Mouse (Mus musculus) intestine, embryonic 16.5 days (tissue): ENCODE measurements around the gene Opa3. TPM values are rescaled to one million over a fixed set of nuclear protein-coding genes. Genes with fewer than 3 reads are reported as not detected.

ENCODE experiments used
- ATAC-seq: fragments of 200-750 bp; cut with Nextera tagmentation; 2 replicates; pipeline ENCODE4 v1.8.0; 2017; ENCODE audit warnings: moderate TSS enrichment, moderate library complexity
- H3K27ac ChIP-seq: fragments of 300-500 bp; sonication (generic); 2 replicates; pipeline ENCODE4 v1.5.1; 2014; ENCODE audit warnings: mild to moderate bottlenecking, low read length
- H3K27me3 ChIP-seq: fragments of 300-500 bp; sonication (generic); replicated peaks from 2 replicates; pipeline ENCODE4 v1.6.1; 2014; ENCODE audit warnings: low read length, control low read depth, mixed read lengths; ENCODE audit not compliant: control insufficient read depth, insufficient read depth
- H3K36me3 ChIP-seq: fragments of 300-500 bp; sonication (generic); 2 replicates; pipeline ENCODE4 v1.6.1; 2014; ENCODE audit warnings: low read length, control low read depth; ENCODE audit not compliant: control insufficient read depth, insufficient read depth
- H3K4me1 ChIP-seq: fragments of 300-500 bp; sonication (generic); 2 replicates; pipeline ENCODE4 v1.6.1; 2014; ENCODE audit warnings: low read length, control low read depth, mixed read lengths; ENCODE audit not compliant: control insufficient read depth, insufficient read depth
- H3K4me2 ChIP-seq: fragments of 300-500 bp; sonication (generic); 2 replicates; pipeline ENCODE4 v1.6.1; 2014; ENCODE audit warnings: low read depth, low read length, control low read depth
- H3K4me3 ChIP-seq: fragments of 300-500 bp; sonication (generic); 2 replicates; pipeline ENCODE4 v1.5.1; 2014; ENCODE audit warnings: mild to moderate bottlenecking, low read length
- H3K9ac ChIP-seq: fragments of 300-500 bp; sonication (generic); 2 replicates; pipeline ENCODE4 v1.6.1; 2014; ENCODE audit warnings: low read depth, low read length
- H3K9me3 ChIP-seq: fragments of 300-500 bp; sonication (generic); 2 replicates; pipeline ENCODE4 v1.6.1; 2016; ENCODE audit warnings: low read length, control low read depth; ENCODE audit not compliant: control insufficient read depth
- WGBS: fragments of 180-500 bp; shearing (Covaris S2); extraction: QIAGEN DNeasy Blood & Tissue Kit; methylation state at CpG from one replicate; pipeline ENCODE4 v1.1.7; 2014; 5-methylcytosine and 5-hydroxymethylcytosine counted together
- polyA plus RNA-seq: library from polyadenylated mRNA; unstranded; fragments of >200 nt; fragmentation: Nextera tagmentation; extraction: Ambion mirVana; gene quantifications from 2 replicates; pipeline ENCODE4 v1.2.1, GENCODE M21; 2015

The Opa3 gene
- polyA plus RNA-seq, 1 experiment from 2014 or later = 40.9 TPM

GRCm38 (mm10) chr7:19236411-19236810, 8.3 kb downstream of the Opa3 start:
- ATAC-seq = no peak
- peaks cover 41% of the 10 kb centered on the region for H3K4me1 ChIP-seq
- WGBS = 67% methylated on average over 2 of the region's 2 CpGs
- H3K9me3 ChIP-seq = no peaks in the 10 kb centered on the region
- no peak overlapping the region for H3K4me2 ChIP-seq
- peak overlapping the region; percentile 31; the same call in 1 of the 2 replicates for H3K27ac ChIP-seq
- peak overlapping the region; percentile 37; the same call in 1 of the 2 replicates for H3K9ac ChIP-seq
- H3K4me3 ChIP-seq = no peak overlapping the region
- no peaks in the 10 kb centered on the region for H3K36me3 ChIP-seq
- H3K27me3 ChIP-seq = no peaks in the 10 kb centered on the region

GRCm38 (mm10) chr7:19238344-19238743, 10.2 kb downstream of the Opa3 start:
- no peak for ATAC-seq
- Histone ChIP-seq H3K4me2 (no peak overlapping the region), H3K9me3 (no peaks in the 10 kb centered on the region), H3K27me3 (no peaks in the 10 kb centered on the region), H3K4me1 (peaks cover 31% of the 10 kb centered on the region), H3K9ac (no peak overlapping the region), H3K27ac (no peak overlapping the region), H3K4me3 (no peak overlapping the region), H3K36me3 (no peaks in the 10 kb centered on the region)
- 96% methylated on average over 4 of the region's 4 CpGs for WGBS

- no peaks in the 10 kb centered on the region for H3K27me3 ChIP-seq
- H3K4me3 ChIP-seq = no peak overlapping the region
- no peaks in the 10 kb centered on the region for H3K36me3 ChIP-seq
- H3K9ac ChIP-seq = no peak overlapping the region
- peak; percentile 87 for ATAC-seq
- peak overlapping the region; percentile 62 for H3K27ac ChIP-seq
- H3K4me1 ChIP-seq = peaks cover 31% of the 10 kb centered on the region
- H3K4me2 ChIP-seq = no peak overlapping the region
- 0% methylated on average over 1 of the region's 1 CpGs for WGBS
- no peaks in the 10 kb centered on the region for H3K9me3 ChIP-seq
These were observed 11.3 kb downstream of the Opa3 start for GRCm38 (mm10) chr7:19239423-19239822.

GRCm38 (mm10) chr7:19239986-19240385, 11.9 kb downstream of the Opa3 start:
- Histone ChIP-seq H3K27me3 (no peaks in the 10 kb centered on the region), H3K4me2 (no peak overlapping the region), H3K4me3 (no peak overlapping the region), H3K9me3 (no peaks in the 10 kb centered on the region), H3K36me3 (peaks cover 5% of the 10 kb centered on the region; the same call in 1 of the 2 replicates), H3K27ac (peak overlapping the region; percentile 62), H3K4me1 (peaks cover 27% of the 10 kb centered on the region), H3K9ac (no peak overlapping the region)
- WGBS = 48% methylated on average over 4 of the region's 4 CpGs
- peak; percentile 53 for ATAC-seq

- Histone ChIP-seq H3K27ac (peak overlapping the region; percentile 22; the same call in 1 of the 2 replicates), H3K9me3 (no peaks in the 10 kb centered on the region), H3K27me3 (no peaks in the 10 kb centered on the region), H3K36me3 (peaks cover 6% of the 10 kb centered on the region; the same call in 1 of the 2 replicates), H3K4me2 (no peak overlapping the region), H3K4me1 (peaks cover 20% of the 10 kb centered on the region), H3K4me3 (no peak overlapping the region), H3K9ac (0 out of 2 replicates have a peak overlapping the region, but pooled peaks have one; percentile 21)
- 0 out of 2 replicates have a peak, but pooled peaks have one; percentile 13 for ATAC-seq
- 77% methylated on average over 8 of the region's 8 CpGs for WGBS
These were observed 12.8 kb downstream of the Opa3 start for GRCm38 (mm10) chr7:19240905-19241463.

GRCm38 (mm10) chr7:19242005-19242404, 13.9 kb downstream of the Opa3 start:
- ATAC-seq = no peak
- peaks cover 6% of the 10 kb centered on the region; the same call in 1 of the 2 replicates for H3K36me3 ChIP-seq

GRCm38 (mm10) chr7:19243858-19244257, 15.7 kb downstream of the Opa3 start:
- Histone ChIP-seq H3K4me3 (no peak overlapping the region), H3K27ac (no peak overlapping the region), H3K9ac (no peak overlapping the region), H3K36me3 (peaks cover 6% of the 10 kb centered on the region; the same call in 1 of the 2 replicates), H3K4me2 (no peak overlapping the region), H3K4me1 (peaks cover 11% of the 10 kb centered on the region), H3K9me3 (no peaks in the 10 kb centered on the region), H3K27me3 (no peaks in the 10 kb centered on the region)
- 78% methylated on average over 5 of the region's 5 CpGs for WGBS
- no peak for ATAC-seq

More at GRCm38 (mm10) chr7:19242005-19242404, 13.9 kb downstream of the Opa3 start:
- Histone ChIP-seq H3K27me3 (no peaks in the 10 kb centered on the region), H3K9me3 (no peaks in the 10 kb centered on the region), H3K27ac (no peak overlapping the region), H3K4me2 (no peak overlapping the region), H3K4me3 (no peak overlapping the region), H3K9ac (no peak overlapping the region), H3K4me1 (peaks cover 13% of the 10 kb centered on the region)
- WGBS = 85% methylated on average over 1 of the region's 1 CpGs

- Histone ChIP-seq H3K4me2 (no peak overlapping the region), H3K27me3 (no peaks in the 10 kb centered on the region), H3K4me3 (no peak overlapping the region), H3K36me3 (peaks cover 6% of the 10 kb centered on the region; the same call in 1 of the 2 replicates), H3K4me1 (peaks cover 6% of the 10 kb centered on the region; the same call in 1 of the 2 replicates), H3K9ac (no peak overlapping the region), H3K9me3 (no peaks in the 10 kb centered on the region), H3K27ac (no peak overlapping the region)
- ATAC-seq = no peak
- WGBS = 90% methylated on average over 3 of the region's 3 CpGs
These were observed 16.9 kb downstream of the Opa3 start for GRCm38 (mm10) chr7:19245083-19245482.

GRCm38 (mm10) chr7:19246855-19247254, 18.7 kb downstream of the Opa3 start:
- H3K9me3 ChIP-seq = no peaks in the 10 kb centered on the region
- H3K4me1 ChIP-seq = peaks cover 4% of the 10 kb centered on the region; the same call in 1 of the 2 replicates
- peaks cover 6% of the 10 kb centered on the region; the same call in 1 of the 2 replicates for H3K36me3 ChIP-seq
- WGBS = 94% methylated on average over 1 of the region's 1 CpGs
- no peak overlapping the region for H3K27ac ChIP-seq
- H3K4me3 ChIP-seq = no peak overlapping the region
- H3K27me3 ChIP-seq = no peaks in the 10 kb centered on the region
- no peak for ATAC-seq
- H3K9ac ChIP-seq = no peak overlapping the region
- H3K4me2 ChIP-seq = no peak overlapping the region
